Mouse (Mus musculus) heart, postnatal 25 days (tissue): ENCODE results near the gene Hmcn1. TPM values are rescaled to one million over a fixed set of nuclear protein-coding genes. Genes with fewer than 3 reads are reported as not detected.

ENCODE experiments used
- DNase-seq: peaks from one replicate; pipeline ENCODE4 v3.0.0; 2022; ENCODE audit warnings: low spot score
- intact Hi-C: fragments of 180-260 bp; cut with DNase I; formaldehyde crosslinking; loops from one replicate; pipeline ENCODE4 v1.15.1; 2025
- total RNA-seq, 2 experiments: library from RNA; stranded (reverse); gene quantifications; 2 replicates each; pipeline ENCODE4 v1.2.3; 2021

Gene Hmcn1
- total RNA-seq, 2 experiments from 2014 or later: 15.8 to 16.9 TPM

DNA sequence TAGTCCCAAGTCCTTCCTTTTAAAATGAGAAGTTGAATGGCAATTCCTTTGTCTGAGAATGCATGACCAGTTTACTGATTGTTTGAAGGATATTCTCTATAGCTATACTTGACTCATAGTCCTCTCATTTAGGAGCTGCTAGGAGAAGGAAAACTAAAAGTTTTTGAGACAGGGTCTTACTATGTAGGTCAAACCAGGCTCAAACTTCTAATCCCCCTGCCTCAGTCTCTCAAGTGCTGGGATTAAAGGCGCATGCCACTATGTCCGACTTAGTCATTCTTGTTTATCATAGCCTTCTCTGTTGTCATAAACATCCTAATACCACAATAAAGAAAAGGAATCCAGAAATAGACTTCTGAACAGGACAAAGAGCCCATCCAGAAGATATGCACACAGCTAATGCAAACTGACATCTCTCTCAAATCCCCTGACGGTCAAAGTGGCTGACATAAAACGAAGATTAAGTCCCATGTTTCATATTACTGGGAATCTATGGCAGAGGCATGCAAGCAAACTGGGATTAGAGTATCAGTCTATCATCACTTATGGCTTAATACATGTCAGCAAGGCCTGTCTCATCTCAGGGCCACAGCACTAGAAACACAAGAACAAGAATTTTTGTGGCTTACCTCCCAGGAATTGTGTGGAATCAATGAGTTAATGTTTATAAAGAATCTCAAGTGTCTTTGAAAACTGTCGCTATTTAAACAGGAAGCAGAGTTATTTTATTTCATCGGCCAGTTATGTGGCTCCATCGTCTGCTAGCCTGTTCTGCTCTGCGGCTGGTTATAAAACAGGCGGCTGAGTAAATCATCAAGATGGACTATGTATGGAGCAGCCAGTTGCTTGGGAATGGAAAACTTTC, 188.8 kb downstream of the Hmcn1 start:
- DNase-seq: no peak
- intact Hi-C loops: no loop called here

DNA sequence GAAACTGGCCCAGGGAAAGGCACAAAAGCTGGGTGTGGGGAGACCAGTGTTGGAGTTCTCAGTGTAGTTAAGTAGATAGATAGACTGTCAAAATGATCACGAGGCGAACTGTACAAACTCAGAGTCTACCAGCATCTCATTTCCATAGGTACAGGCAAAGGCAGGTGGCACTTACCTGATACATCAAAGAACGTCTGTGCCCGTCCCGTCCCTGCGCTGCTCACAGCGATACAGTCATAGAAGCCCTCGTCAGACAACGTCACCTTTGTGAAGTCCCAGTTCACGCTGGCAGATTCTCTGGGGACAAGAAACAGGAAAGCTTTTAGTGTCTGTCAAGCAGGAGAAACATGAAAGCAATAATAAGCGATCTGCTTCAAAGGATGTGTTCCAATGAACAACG, 190.6 kb downstream of the Hmcn1 start:
- DNase-seq: no peak
- intact Hi-C loops: no loop called here

GRCm38 (mm10) chr1:150800611-150801263, 192.5 kb downstream of the Hmcn1 start:
- intact Hi-C loops: no loop called here
- DNase-seq: no peak

GRCm38 (mm10) chr1:150798651-150799050, 194.6 kb downstream of the Hmcn1 start:
- intact Hi-C loops: no loop called here
- no peak for DNase-seq

- intact Hi-C loops: no loop called here
- no peak for DNase-seq
These were observed 206.5 kb downstream of the Hmcn1 start for GRCm38 (mm10) chr1:150786746-150787145.

GRCm38 (mm10) chr1:150783070-150783842, 210.0 kb downstream of the Hmcn1 start:
- intact Hi-C loops: no loop called here
- DNase-seq: no peak

DNA sequence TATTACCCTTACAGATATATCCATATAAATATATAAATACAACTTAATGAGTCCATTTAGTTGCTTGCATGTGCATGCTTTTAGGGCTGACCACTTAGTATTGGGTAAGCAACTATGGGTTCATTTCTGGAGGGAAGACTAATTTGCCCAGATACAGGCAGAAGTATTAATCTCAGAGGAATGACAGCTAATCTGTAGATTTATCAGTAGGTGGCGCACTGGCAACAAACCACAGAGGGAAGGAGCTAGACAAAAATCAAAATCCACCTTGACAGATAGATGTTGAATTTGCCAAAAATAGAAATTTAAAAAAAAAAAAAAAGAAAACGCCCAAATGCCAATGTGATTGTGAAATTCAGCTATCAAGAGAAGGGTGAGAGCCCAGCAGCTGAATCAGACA, 213.3 kb downstream of the Hmcn1 start:
- intact Hi-C loops: loop anchor here (2.0 kb wide), 2 partner anchors 141 to 229 kb away; no protein-coding TSS in a partner anchor
- no peak for DNase-seq

DNA sequence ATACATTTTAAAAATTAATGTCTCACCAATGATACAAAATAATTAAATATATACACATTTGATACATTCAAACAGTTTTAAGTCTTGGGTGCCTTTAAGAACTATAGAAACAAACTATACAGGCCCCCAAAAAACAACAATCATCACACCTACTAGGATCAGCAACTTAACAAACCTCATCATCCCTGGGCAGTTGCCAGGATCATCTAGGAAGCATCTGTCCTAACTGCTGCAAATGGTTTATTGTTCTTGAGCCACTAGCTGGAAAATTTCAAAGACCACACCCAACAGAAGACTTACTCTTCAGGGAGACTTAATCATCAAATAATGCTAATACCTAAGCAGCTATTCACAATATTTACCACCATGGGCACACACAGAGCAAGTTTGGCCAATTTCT, 216.5 kb downstream of the Hmcn1 start:
- DNase-seq: no peak
- intact Hi-C loops: no loop called here

GRCm38 (mm10) chr1:150775742-150776141, 217.5 kb downstream of the Hmcn1 start:
- no peak for DNase-seq
- intact Hi-C loops: no loop called here

DNA sequence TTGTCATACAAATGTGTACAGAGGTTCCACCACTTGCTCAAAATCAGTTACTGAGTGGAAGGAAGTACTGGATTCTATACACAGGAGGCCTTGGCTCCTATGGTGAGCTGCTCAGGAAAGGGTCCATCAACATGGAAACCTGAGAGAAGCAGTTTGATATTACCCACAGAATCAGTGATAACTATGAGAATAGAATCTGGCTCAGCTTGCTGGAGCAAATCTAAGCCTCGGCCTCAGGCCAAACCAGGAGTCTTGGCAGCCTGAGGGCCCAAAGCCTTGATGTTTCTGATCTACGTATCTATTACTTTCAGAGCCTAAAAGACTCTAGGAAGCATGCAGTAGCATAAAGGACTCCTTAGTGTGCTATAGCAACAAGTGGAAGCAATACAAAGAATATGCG, 220.3 kb downstream of the Hmcn1 start:
- intact Hi-C loops: loop anchor here (5.0 kb wide), 1 partner anchor 224 kb away; no protein-coding TSS in a partner anchor
- DNase-seq: no peak

DNA sequence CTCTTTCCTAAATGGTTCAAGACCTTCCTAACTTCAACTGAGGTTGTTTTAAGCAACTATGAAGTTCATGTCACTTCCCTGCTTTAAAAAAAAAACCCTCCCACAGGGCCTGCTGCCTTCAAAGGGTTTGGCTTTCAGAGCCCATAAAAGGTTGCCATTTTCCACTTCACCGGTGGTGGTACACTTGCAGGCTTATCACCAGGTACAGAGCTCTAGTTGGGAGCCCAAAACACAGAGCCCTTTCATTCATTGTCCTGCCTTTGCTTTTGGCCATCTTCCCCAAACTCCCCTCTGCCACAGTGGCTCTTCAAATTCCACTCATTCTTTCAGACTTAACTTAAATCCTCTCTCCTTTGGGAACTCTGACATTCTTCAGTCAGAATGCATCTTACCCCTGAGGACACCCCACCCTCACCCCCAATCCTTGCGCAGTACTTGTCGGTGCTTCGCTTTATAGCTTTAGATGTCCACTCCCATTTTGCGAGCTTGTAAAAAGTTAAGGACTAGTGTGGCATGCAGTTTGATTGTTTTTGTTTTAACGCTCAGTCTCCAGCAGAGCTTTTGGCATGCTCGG, 222.2 kb downstream of the Hmcn1 start:
- DNase-seq: no peak
- intact Hi-C loops: loop anchor here (5.0 kb wide), 1 partner anchor 226 kb away; no protein-coding TSS in a partner anchor

- DNase-seq: no peak
- intact Hi-C loops: loop anchor here (5.0 kb wide), 1 partner anchor 227 kb away; no protein-coding TSS in a partner anchor
These were observed 223.4 kb downstream of the Hmcn1 start for GRCm38 (mm10) chr1:150769836-150770235.

DNA sequence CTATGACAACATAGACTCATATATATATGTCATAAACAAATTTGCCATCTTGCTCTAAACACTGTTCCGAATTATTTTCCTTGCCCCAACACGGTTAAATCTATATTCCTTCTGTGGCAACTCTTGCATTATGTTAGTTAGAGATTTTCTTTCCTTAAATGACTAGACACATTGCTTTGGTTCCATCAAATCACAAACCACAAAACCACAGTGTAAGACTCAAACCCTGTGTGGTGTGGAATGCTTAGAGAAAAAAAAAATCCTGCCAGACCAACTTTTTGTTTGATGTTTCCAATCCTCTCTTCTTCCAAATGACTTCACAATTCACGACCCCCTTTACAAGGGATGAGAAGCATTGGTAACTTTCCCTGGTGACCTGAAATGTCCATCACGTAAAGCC, 231.6 kb downstream of the Hmcn1 start:
- intact Hi-C loops: no loop called here
- DNase-seq: no peak

GRCm38 (mm10) chr1:150760801-150761331, 232.4 kb downstream of the Hmcn1 start:
- DNase-seq: peak; percentile 6
- intact Hi-C loops: no loop called here

DNA sequence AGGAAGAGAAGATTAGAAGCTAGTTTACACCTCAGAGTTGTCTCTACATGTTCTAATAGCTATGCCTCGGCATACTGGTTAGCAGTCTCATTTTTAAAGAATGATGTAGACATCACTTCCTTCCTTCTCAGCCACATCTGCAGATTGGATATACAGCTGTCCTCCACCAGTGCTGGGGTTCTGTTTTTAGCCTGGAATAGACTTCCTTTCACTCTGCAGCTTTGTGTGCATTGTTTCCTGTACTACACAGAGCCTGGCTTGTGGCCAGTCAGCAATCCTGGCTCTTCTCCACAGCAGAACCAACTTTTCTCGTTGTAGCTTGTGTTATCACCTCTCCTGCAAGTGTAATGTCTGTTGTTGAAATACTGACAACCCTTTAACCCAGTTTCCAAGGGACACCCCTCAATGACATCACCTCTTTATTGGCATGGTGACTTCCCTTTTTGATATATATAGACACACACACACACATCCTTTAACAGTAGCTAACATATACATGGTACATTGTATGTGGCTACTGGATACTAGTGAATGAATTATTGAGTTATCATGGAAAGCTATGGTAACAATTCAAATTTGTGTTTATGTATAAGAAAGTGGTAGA, 233.7 kb downstream of the Hmcn1 start:
- DNase-seq: peak; percentile 24
- intact Hi-C loops: no loop called here

DNA sequence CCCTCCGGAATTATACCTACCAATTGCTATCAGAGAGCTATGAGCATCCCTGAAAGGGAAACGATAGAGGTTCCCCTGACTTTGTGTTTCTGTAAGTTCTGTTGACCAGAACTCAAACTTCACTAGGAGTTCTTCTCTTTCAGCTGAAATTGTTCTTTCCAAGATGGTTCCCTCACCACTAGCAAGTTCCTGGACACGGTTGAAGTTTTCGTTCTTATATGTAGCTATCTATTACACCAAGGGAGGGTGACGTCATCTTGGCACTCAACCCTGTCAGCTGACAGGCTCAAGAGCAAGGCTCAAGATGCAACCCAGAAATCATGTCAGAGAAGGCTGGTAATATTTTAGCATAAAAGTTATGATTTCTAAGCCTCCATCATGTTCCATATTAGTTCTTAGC, 239.3 kb downstream of the Hmcn1 start:
- DNase-seq: no peak
- intact Hi-C loops: no loop called here

DNA sequence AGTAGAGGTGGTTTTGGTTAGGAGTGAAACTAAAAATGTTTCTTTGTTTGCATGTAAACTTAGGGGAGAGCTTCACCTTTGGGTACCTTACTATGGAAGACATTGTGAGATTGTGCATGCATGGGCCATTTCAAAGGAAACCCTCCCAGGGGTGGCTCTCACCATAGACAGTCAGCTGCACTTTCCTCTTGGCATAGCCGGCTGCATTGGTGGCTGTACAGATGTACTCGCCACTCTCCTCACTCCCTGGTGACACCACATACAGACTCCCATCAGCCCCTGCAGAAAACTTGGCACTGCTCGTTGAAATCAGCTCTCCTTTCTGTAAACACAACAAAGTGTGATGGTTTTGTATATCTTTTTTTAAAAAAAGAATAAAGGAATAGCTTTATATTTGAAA, 244.5 kb downstream of the Hmcn1 start:
- DNase-seq: no peak
- intact Hi-C loops: no loop called here

DNA sequence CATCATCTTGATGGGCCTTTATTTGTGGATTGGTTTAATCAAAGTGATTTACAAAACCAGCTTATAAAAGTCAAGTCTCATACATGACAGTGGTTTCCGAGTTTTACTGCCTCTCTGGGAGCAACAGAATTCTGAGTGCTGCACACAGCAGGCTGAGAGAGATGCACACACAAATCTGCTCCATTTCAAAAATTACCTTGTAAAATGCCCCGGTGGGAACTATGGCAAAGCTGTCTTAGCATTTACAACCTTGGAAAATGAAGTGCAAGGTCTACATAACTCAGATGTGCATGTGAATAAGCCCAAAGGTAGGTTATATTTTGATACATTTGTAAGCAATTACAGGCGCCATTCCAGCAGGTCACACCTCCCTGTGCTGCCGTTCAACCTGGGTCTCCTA, 245.5 kb downstream of the Hmcn1 start:
- intact Hi-C loops: no loop called here
- DNase-seq: no peak

GRCm38 (mm10) chr1:150743097-150743843, 250.0 kb downstream of the Hmcn1 start:
- DNase-seq: no peak
- intact Hi-C loops: no loop called here
